Mouse (Mus musculus): Measurements from ENCODE around the gene Emc6. TPM values are rescaled to one million over a fixed set of nuclear protein-coding genes. Genes with fewer than 3 reads are reported as not detected.

The Emc6 gene
- polyA plus RNA-seq, 1 experiment, result 77.6 TPM

DNA sequence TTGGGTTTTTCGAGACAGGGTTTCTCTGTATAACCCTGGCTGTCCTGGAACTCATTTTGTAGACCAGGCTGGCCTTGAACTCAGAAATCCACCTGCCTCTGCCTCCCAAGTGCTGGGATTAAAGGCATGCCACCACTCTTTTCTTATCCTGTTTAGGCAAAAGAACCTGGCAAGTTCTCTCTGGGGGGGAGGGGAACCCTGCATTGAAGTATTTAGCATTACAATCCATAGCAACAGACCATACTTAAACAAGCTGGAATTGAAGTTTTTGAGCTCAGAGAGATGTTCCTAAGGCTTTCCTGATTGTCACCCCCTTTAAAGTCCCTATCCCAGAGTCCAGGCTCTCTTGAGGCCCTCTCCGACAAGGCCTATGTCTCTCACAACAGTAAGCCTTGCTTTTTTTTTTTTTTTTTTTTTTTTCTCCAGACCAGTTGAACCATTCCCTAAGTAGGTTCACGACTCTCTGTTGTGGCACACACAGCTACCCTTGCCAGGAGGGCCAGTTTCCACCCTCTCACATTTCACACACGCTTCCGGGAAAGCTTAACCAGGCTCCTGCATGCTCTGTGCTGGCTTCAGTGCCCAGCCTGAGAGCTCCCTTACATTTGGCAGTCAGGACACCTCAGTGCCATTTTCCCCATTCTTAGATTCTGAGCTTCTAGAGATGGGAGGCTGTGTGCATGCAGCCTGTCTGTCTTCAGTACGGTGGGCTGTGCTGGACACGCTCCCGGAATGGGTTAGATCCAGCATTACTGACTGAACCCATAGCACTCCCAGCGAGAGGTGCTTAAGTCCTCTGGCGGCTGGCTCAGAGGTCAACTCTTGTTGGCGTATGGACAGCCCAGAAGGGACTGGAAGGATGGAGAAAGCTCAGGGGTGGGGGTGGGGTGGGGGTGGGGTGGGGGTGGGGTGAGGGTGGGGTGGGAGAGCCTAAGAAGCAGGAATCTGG lies 30.5 kb downstream of the Emc6 start:
- peak; percentile 60 for DNase-seq
- Histone ChIP-seq H3K4me1 (ENCODE audit: control insufficient read depth, insufficient read depth, low read length) (peaks cover 2% of the 10 kb centered on the region; the same call in 1 of the 2 replicates), H3K4me3 (ENCODE audit: insufficient read depth, low read depth, low read length) (no peak overlapping the region), H3K36me3 (ENCODE audit: control insufficient read depth, insufficient read depth, low read length) (no peaks in the 10 kb centered on the region), H3K27me3 (replicated peaks; ENCODE audit: control insufficient read depth, insufficient read depth, low read length) (no peaks in the 10 kb centered on the region), H3K27ac (ENCODE audit: insufficient read depth, low read depth, low read length) (peak overlapping the region; percentile 79; the same call in 1 of the 2 replicates)
- TF ChIP-seq CTCF (conservative IDR thresholded peaks at IDR 0.05; ENCODE audit: insufficient read depth, insufficient read length, low read depth, low read length), result no peak
- no peak for TF ChIP-seq POLR2A (IDR thresholded peaks at IDR 0.05; ENCODE audit: low read depth, low read length)
- 49% methylated on average over 11 of the region's 11 CpGs for WGBS

DNA sequence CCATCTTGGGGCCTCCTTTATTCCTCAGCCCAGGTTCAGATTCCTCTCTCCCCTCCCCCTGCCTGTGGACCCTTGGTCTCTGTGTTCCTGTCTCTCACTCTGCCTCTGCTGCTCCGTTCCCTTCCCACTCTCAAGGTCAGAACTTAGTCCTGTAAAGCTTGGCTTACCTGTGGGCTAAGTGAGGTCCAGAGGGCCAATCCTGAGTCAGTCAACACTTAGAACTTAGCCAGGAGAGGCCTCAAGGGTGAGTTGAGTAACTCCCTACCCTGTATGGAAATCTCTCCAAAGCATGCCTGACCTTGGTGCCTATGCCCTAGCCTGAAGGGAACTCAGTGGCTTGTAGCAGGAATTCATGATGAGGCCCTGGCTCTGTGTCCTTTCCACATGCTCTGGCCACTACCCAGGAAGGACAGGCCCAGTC lies 32.6 kb downstream of the Emc6 start:
- H3K27ac ChIP-seq (ENCODE audit: insufficient read depth, low read depth, low read length), result peak overlapping the region; percentile 89
- 84% methylated on average over 1 of the region's 1 CpGs for WGBS
- no peak overlapping the region for H3K4me3 ChIP-seq (ENCODE audit: insufficient read depth, low read depth, low read length)
- H3K27me3 ChIP-seq (replicated peaks; ENCODE audit: control insufficient read depth, insufficient read depth, low read length), result no peaks in the 10 kb centered on the region
- H3K36me3 ChIP-seq (ENCODE audit: control insufficient read depth, insufficient read depth, low read length), result no peaks in the 10 kb centered on the region
- H3K4me1 ChIP-seq (ENCODE audit: control insufficient read depth, insufficient read depth, low read length), result peaks cover 2% of the 10 kb centered on the region; the same call in 1 of the 2 replicates
- peak; percentile 73 for DNase-seq
- TF ChIP-seq CTCF (conservative IDR thresholded peaks at IDR 0.05; ENCODE audit: insufficient read depth, insufficient read length, low read depth, low read length), result no peak
- no peak for TF ChIP-seq POLR2A (IDR thresholded peaks at IDR 0.05; ENCODE audit: low read depth, low read length)

DNA sequence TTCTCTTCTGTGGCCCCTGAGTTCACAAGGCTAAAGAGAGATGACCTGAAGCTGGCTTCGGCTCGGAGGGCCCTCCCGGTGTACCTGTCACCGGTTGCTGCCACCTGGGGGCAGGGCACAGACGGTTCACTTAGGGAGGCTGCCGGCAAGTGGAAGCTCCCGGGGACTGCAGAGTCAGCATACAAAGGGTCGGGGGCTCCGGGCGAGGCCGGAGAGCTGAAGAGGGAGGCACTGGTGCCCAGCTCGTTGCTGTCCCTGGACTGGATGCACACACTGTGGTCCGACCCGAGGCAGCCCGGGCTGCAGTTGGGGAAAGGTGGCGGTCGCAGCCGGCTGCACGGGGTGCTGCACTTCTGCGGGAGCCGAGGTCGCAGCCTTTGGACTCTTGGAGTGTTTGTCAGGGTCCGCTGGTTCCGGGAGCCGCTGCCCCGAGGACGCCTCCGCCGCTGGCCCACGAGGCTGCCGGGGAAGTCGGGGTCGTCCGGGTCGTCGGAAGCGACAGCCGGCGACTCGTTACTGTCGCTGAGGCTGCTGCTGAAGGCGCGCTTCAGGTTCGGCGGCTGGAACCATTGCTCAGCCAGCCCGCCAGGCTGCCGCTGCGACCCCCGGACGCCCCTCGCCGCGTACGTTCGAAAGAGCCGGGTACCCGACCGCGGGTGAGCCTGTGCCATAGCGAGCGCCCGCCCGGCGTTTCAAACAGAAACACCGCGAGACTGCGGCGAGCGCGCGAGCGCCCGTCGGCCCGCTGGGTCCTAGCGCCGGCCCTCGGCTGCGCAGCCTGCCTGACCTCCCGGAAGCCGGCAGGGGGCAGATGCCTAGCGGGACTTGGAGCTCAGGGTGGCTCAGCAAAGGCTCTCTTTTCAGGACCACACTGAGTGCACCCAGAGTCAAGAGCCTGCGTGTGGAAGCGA lies 39.0 kb downstream of the Emc6 start, which contains the start of gene Haspin:
Haspin (minus strand) TSS at position 704 of the 911 bp plus-strand sequence.
- 0 out of 2 replicates have a peak, but pooled peaks cover 3% of the 10 kb centered on the region for H3K4me1 ChIP-seq (ENCODE audit: control insufficient read depth, insufficient read depth, low read length)
- no peaks in the 10 kb centered on the region for H3K36me3 ChIP-seq (ENCODE audit: control insufficient read depth, insufficient read depth, low read length)
- TF ChIP-seq CTCF (conservative IDR thresholded peaks at IDR 0.05; ENCODE audit: insufficient read depth, insufficient read length, low read depth, low read length) (peak; percentile 84), POLR2A (IDR thresholded peaks at IDR 0.05; ENCODE audit: low read depth, low read length) (no peak)
- no peaks in the 10 kb centered on the region for H3K27me3 ChIP-seq (replicated peaks; ENCODE audit: control insufficient read depth, insufficient read depth, low read length)
- DNase-seq, result peak; percentile 94
- peak within 1 kb of the TSS; percentile 64 for H3K4me3 ChIP-seq (ENCODE audit: insufficient read depth, low read depth, low read length)
- under 1% methylated on average over 84 of the region's 84 CpGs for WGBS
- no peak within 1 kb of the TSS for H3K27ac ChIP-seq (ENCODE audit: insufficient read depth, low read depth, low read length)

DNA sequence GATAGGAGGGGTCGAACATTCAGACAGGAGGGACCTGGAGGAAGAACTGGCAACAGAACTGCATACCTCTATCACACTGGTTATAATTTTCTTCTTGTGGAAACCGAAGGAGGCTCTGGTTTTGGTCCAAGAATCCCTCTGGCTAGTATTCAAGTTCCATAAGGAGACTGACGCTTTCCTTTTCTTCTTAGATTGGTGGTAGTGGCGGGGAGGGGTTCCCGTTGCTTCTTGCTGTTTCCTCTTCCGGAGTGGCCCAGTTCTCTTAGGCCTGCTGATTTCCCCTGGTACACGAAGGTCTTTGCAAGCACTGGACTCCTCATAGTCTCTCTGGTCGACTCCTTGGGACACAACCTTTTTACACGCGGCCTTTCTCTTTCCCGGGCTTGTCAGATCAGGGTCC lies 39.7 kb downstream of the Emc6 start:
- TF ChIP-seq POLR2A (IDR thresholded peaks at IDR 0.05; ENCODE audit: low read depth, low read length), result no peak
- no peak for TF ChIP-seq CTCF (conservative IDR thresholded peaks at IDR 0.05; ENCODE audit: insufficient read depth, insufficient read length, low read depth, low read length)
- 7% methylated on average over 11 of the region's 11 CpGs for WGBS
- Histone ChIP-seq H3K36me3 (ENCODE audit: control insufficient read depth, insufficient read depth, low read length) (no peaks in the 10 kb centered on the region), H3K4me1 (ENCODE audit: control insufficient read depth, insufficient read depth, low read length) (0 out of 2 replicates have a peak, but pooled peaks cover 3% of the 10 kb centered on the region), H3K27me3 (replicated peaks; ENCODE audit: control insufficient read depth, insufficient read depth, low read length) (no peaks in the 10 kb centered on the region), H3K4me3 (ENCODE audit: insufficient read depth, low read depth, low read length) (peak overlapping the region; percentile 64), H3K27ac (ENCODE audit: insufficient read depth, low read depth, low read length) (no peak overlapping the region)
- peak; percentile 23 for DNase-seq

DNA sequence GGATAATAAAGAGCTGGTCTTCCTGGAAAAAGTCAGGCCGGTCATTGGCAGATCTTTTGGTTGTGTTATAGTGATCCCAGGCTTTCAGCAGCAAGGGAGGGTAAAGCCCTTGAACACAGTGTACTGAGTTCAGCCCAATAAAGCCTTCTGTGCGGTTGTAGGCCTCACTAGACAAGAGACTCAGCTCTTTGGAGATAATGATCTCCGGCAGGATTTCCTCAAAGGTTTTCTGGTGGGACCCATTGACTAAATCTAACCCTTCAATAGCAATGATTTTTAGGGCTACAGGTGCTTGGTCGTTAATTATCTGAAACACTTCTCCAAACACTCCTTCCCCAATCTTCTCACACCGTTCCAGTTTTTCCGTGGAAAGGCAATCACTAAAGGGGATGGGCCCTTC lies 40.2 kb downstream of the Emc6 start:
- Histone ChIP-seq H3K36me3 (ENCODE audit: control insufficient read depth, insufficient read depth, low read length) (no peaks in the 10 kb centered on the region), H3K4me3 (ENCODE audit: insufficient read depth, low read depth, low read length) (peak overlapping the region; percentile 64), H3K4me1 (ENCODE audit: control insufficient read depth, insufficient read depth, low read length) (0 out of 2 replicates have a peak, but pooled peaks cover 3% of the 10 kb centered on the region), H3K27ac (ENCODE audit: insufficient read depth, low read depth, low read length) (no peak overlapping the region), H3K27me3 (replicated peaks; ENCODE audit: control insufficient read depth, insufficient read depth, low read length) (no peaks in the 10 kb centered on the region)
- 55% methylated on average over 6 of the region's 6 CpGs for WGBS
- TF ChIP-seq CTCF (conservative IDR thresholded peaks at IDR 0.05; ENCODE audit: insufficient read depth, insufficient read length, low read depth, low read length) (no peak), POLR2A (IDR thresholded peaks at IDR 0.05; ENCODE audit: low read depth, low read length) (no peak)
- no peak for DNase-seq

DNA sequence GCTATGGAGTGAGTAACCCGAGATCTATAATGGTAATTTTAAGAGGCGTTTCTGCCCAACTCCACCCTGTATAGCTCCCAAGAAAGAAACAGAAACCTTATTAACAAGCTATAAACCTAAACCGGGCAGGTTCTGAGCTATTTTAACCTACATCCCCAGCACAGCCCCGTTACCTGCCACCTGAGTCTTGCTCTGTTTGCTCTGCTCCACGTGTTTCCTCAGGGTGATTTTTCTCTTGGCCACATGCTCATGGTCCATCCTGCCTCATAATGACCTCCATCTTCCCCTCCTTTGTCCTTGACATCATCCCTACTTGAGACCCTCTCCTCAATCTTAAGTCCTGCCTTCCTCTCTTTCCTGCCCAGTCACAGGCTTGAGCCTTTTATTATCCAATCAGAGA lies 42.6 kb downstream of the Emc6 start:
- Histone ChIP-seq H3K27me3 (replicated peaks; ENCODE audit: control insufficient read depth, insufficient read depth, low read length) (no peaks in the 10 kb centered on the region), H3K27ac (ENCODE audit: insufficient read depth, low read depth, low read length) (no peak overlapping the region), H3K36me3 (ENCODE audit: control insufficient read depth, insufficient read depth, low read length) (no peaks in the 10 kb centered on the region), H3K4me3 (ENCODE audit: insufficient read depth, low read depth, low read length) (no peak overlapping the region), H3K4me1 (ENCODE audit: control insufficient read depth, insufficient read depth, low read length) (peaks cover 3% of the 10 kb centered on the region; the same call in 1 of the 2 replicates)
- 73% methylated on average over 5 of the region's 5 CpGs for WGBS
- DNase-seq, result no peak
- TF ChIP-seq POLR2A (IDR thresholded peaks at IDR 0.05; ENCODE audit: low read depth, low read length) (no peak), CTCF (conservative IDR thresholded peaks at IDR 0.05; ENCODE audit: insufficient read depth, insufficient read length, low read depth, low read length) (no peak)

All from kidney, adult 2 months (tissue).